Mouse (Mus musculus): ENCODE results near the gene Banf1.

Banf1 gene

GRCm38 (mm10) chr19:5388011-5388441, 21.1 kb upstream of the Banf1 start:
- Histone ChIP-seq H3K36me3 (ENCODE audit: insufficient read depth, low read length) (peaks cover 61% of the 10 kb centered on the region), H3K9me3 (ENCODE audit: low read length) (no peaks in the 10 kb centered on the region), H3K4me1 (replicated peaks; ENCODE audit: low read depth, low read length) (peaks cover 80% of the 10 kb centered on the region), H3K4me3 (replicated peaks; ENCODE audit: low read length) (peak overlapping the region; percentile 98), H3K27me3 (ENCODE audit: insufficient read depth, low read length) (no peaks in the 10 kb centered on the region)
- TF ChIP-seq POU5F1 (IDR thresholded peaks at IDR 0.05; ENCODE audit: borderline replicate concordance, low read length) (no peak), NANOG (IDR thresholded peaks at IDR 0.05; ENCODE audit: borderline replicate concordance, low read length) (no peak), CTCF (conservative IDR thresholded peaks at IDR 0.05; ENCODE audit: low read length) (no peak)

- Histone ChIP-seq H3K4me1 (replicated peaks; ENCODE audit: low read depth, low read length) (peaks cover 66% of the 10 kb centered on the region), H3K36me3 (ENCODE audit: insufficient read depth, low read length) (peaks cover 74% of the 10 kb centered on the region), H3K9me3 (ENCODE audit: low read length) (no peaks in the 10 kb centered on the region), H3K4me3 (replicated peaks; ENCODE audit: low read length) (no peak overlapping the region), H3K27me3 (ENCODE audit: insufficient read depth, low read length) (no peaks in the 10 kb centered on the region)
- no peak for TF ChIP-seq NANOG (IDR thresholded peaks at IDR 0.05; ENCODE audit: borderline replicate concordance, low read length)
- no peak for TF ChIP-seq POU5F1 (IDR thresholded peaks at IDR 0.05; ENCODE audit: borderline replicate concordance, low read length)
- TF ChIP-seq CTCF (conservative IDR thresholded peaks at IDR 0.05; ENCODE audit: low read length) = no peak
Measured at GRCm38 (mm10) chr19:5384715-5385114, 17.7 kb upstream of the Banf1 start.

GRCm38 (mm10) chr19:5383326-5383725, 16.4 kb upstream of the Banf1 start:
- TF ChIP-seq POU5F1 (IDR thresholded peaks at IDR 0.05; ENCODE audit: borderline replicate concordance, low read length) (no peak), NANOG (IDR thresholded peaks at IDR 0.05; ENCODE audit: borderline replicate concordance, low read length) (no peak)
- H3K4me1 ChIP-seq (replicated peaks; ENCODE audit: low read depth, low read length) = peaks cover 64% of the 10 kb centered on the region
- H3K36me3 ChIP-seq (ENCODE audit: insufficient read depth, low read length) = peaks cover 88% of the 10 kb centered on the region
- H3K9me3 ChIP-seq (ENCODE audit: low read length) = no peaks in the 10 kb centered on the region
- no peaks in the 10 kb centered on the region for H3K27me3 ChIP-seq (ENCODE audit: insufficient read depth, low read length)
- H3K4me3 ChIP-seq (replicated peaks; ENCODE audit: low read length) = no peak overlapping the region

- Histone ChIP-seq H3K9me3 (ENCODE audit: low read length) (no peaks in the 10 kb centered on the region), H3K4me1 (replicated peaks; ENCODE audit: low read depth, low read length) (peaks cover 36% of the 10 kb centered on the region), H3K4me3 (replicated peaks; ENCODE audit: low read length) (no peak overlapping the region), H3K27me3 (ENCODE audit: insufficient read depth, low read length) (no peaks in the 10 kb centered on the region), H3K36me3 (ENCODE audit: insufficient read depth, low read length) (peaks cover 69% of the 10 kb centered on the region)
- TF ChIP-seq POU5F1 (IDR thresholded peaks at IDR 0.05; ENCODE audit: borderline replicate concordance, low read length) = no peak
- no peak for TF ChIP-seq CTCF (conservative IDR thresholded peaks at IDR 0.05; ENCODE audit: low read length)
- TF ChIP-seq NANOG (IDR thresholded peaks at IDR 0.05; ENCODE audit: borderline replicate concordance, low read length) = no peak
Measured at GRCm38 (mm10) chr19:5377446-5377845, 10.5 kb upstream of the Banf1 start.

- no peaks in the 10 kb centered on the region for H3K27me3 ChIP-seq (ENCODE audit: insufficient read depth, low read length)
- TF ChIP-seq POU5F1 (IDR thresholded peaks at IDR 0.05; ENCODE audit: borderline replicate concordance, low read length) (no peak), CTCF (conservative IDR thresholded peaks at IDR 0.05; ENCODE audit: low read length) (no peak), NANOG (IDR thresholded peaks at IDR 0.05; ENCODE audit: borderline replicate concordance, low read length) (no peak)
- H3K36me3 ChIP-seq (ENCODE audit: insufficient read depth, low read length) = peaks cover 68% of the 10 kb centered on the region
- H3K4me3 ChIP-seq (replicated peaks; ENCODE audit: low read length) = no peak overlapping the region
- H3K4me1 ChIP-seq (replicated peaks; ENCODE audit: low read depth, low read length) = peaks cover 31% of the 10 kb centered on the region
- H3K9me3 ChIP-seq (ENCODE audit: low read length) = no peaks in the 10 kb centered on the region
Measured at GRCm38 (mm10) chr19:5374748-5375147, 7.8 kb upstream of the Banf1 start.

GRCm38 (mm10) chr19:5374177-5374576, 7.2 kb upstream of the Banf1 start:
- Histone ChIP-seq H3K9me3 (ENCODE audit: low read length) (no peaks in the 10 kb centered on the region), H3K4me1 (replicated peaks; ENCODE audit: low read depth, low read length) (peaks cover 35% of the 10 kb centered on the region), H3K4me3 (replicated peaks; ENCODE audit: low read length) (no peak overlapping the region), H3K36me3 (ENCODE audit: insufficient read depth, low read length) (peaks cover 68% of the 10 kb centered on the region), H3K27me3 (ENCODE audit: insufficient read depth, low read length) (no peaks in the 10 kb centered on the region)
- TF ChIP-seq CTCF (conservative IDR thresholded peaks at IDR 0.05; ENCODE audit: low read length) (no peak), NANOG (IDR thresholded peaks at IDR 0.05; ENCODE audit: borderline replicate concordance, low read length) (no peak), POU5F1 (IDR thresholded peaks at IDR 0.05; ENCODE audit: borderline replicate concordance, low read length) (no peak)

GRCm38 (mm10) chr19:5372724-5373123, 5.8 kb upstream of the Banf1 start:
- Histone ChIP-seq H3K36me3 (ENCODE audit: insufficient read depth, low read length) (peaks cover 67% of the 10 kb centered on the region), H3K9me3 (ENCODE audit: low read length) (no peaks in the 10 kb centered on the region), H3K4me1 (replicated peaks; ENCODE audit: low read depth, low read length) (peaks cover 47% of the 10 kb centered on the region), H3K4me3 (replicated peaks; ENCODE audit: low read length) (no peak overlapping the region), H3K27me3 (ENCODE audit: insufficient read depth, low read length) (no peaks in the 10 kb centered on the region)
- TF ChIP-seq CTCF (conservative IDR thresholded peaks at IDR 0.05; ENCODE audit: low read length) (no peak), NANOG (IDR thresholded peaks at IDR 0.05; ENCODE audit: borderline replicate concordance, low read length) (no peak), POU5F1 (IDR thresholded peaks at IDR 0.05; ENCODE audit: borderline replicate concordance, low read length) (no peak)

- peaks cover 48% of the 10 kb centered on the region for H3K4me1 ChIP-seq (replicated peaks; ENCODE audit: low read depth, low read length)
- peaks cover 63% of the 10 kb centered on the region for H3K36me3 ChIP-seq (ENCODE audit: insufficient read depth, low read length)
- TF ChIP-seq NANOG (IDR thresholded peaks at IDR 0.05; ENCODE audit: borderline replicate concordance, low read length) (no peak), POU5F1 (IDR thresholded peaks at IDR 0.05; ENCODE audit: borderline replicate concordance, low read length) (no peak), CTCF (conservative IDR thresholded peaks at IDR 0.05; ENCODE audit: low read length) (peak; percentile 40)
- H3K9me3 ChIP-seq (ENCODE audit: low read length) = no peaks in the 10 kb centered on the region
- H3K4me3 ChIP-seq (replicated peaks; ENCODE audit: low read length) = no peak overlapping the region
- no peaks in the 10 kb centered on the region for H3K27me3 ChIP-seq (ENCODE audit: insufficient read depth, low read length)
Measured at GRCm38 (mm10) chr19:5370932-5371331, 4.0 kb upstream of the Banf1 start.

- H3K27me3 ChIP-seq (ENCODE audit: insufficient read depth, low read length) = no peaks in the 10 kb centered on the region
- TF ChIP-seq CTCF (conservative IDR thresholded peaks at IDR 0.05; ENCODE audit: low read length) = 0 out of 2 replicates have a peak, but pooled peaks have one; percentile 19
- no peak for TF ChIP-seq POU5F1 (IDR thresholded peaks at IDR 0.05; ENCODE audit: borderline replicate concordance, low read length)
- peaks cover 74% of the 10 kb centered on the region for H3K36me3 ChIP-seq (ENCODE audit: insufficient read depth, low read length)
- peaks cover 63% of the 10 kb centered on the region for H3K4me1 ChIP-seq (replicated peaks; ENCODE audit: low read depth, low read length)
- H3K9me3 ChIP-seq (ENCODE audit: low read length) = no peaks in the 10 kb centered on the region
- H3K4me3 ChIP-seq (replicated peaks; ENCODE audit: low read length) = peak overlapping the region; percentile 99
Measured at GRCm38 (mm10) chr19:5367455-5367854, 487 bp upstream of the Banf1 start.

All from E14TG2a.4 (cell line).